Mouse (Mus musculus): Measurements from ENCODE around the gene Gm10722.
A peak's percentile ranks its signal among the peaks of the same experiment; 100 is the strongest.
"Not testable (repeated sequence)": the region's sequence is repeated elsewhere in the genome, so short reads cannot be mapped to it uniquely, and the experiment has no call there.

Gene Gm10722

GRCm38 (mm10) chr9:3000445-3000972 lies at the start of gene Gm10722:
TSS of gene Gm10722 (plus strand) at chr9:3000922.
- DNase-seq (ENCODE audit: low spot score): peak; percentile 39

GRCm38 (mm10) chr9:3001006-3001405 lies 284 bp downstream of the Gm10722 start:
- DNase-seq (ENCODE audit: low spot score): peak; percentile 37

- peak; percentile 96 for DNase-seq (ENCODE audit: low spot score)
These were observed 1.4 kb downstream of the Gm10722 start for GRCm38 (mm10) chr9:3001948-3002659.

- not testable (repeated sequence) for DNase-seq (ENCODE audit: low spot score)
These were observed 2.2 kb downstream of the Gm10722 start, which contains the start of gene Gm11168 for GRCm38 (mm10) chr9:3002794-3003396. TSS of gene Gm11168 (plus strand) at chr9:3003346.

GRCm38 (mm10) chr9:3006179-3006578 lies 5.5 kb downstream of the Gm10722 start:
- DNase-seq (ENCODE audit: low spot score): not testable (repeated sequence)

GRCm38 (mm10) chr9:3006636-3007035 lies 5.9 kb downstream of the Gm10722 start:
- DNase-seq (ENCODE audit: low spot score): peak; percentile 94

- not testable (repeated sequence) for DNase-seq (ENCODE audit: low spot score)
These were observed 6.5 kb downstream of the Gm10722 start for GRCm38 (mm10) chr9:3007272-3007671.

- not testable (repeated sequence) for DNase-seq (ENCODE audit: low spot score)
These were observed 8.6 kb downstream of the Gm10722 start for GRCm38 (mm10) chr9:3009331-3009730.

- DNase-seq (ENCODE audit: low spot score): not testable (repeated sequence)
These were observed 11.4 kb downstream of the Gm10722 start for GRCm38 (mm10) chr9:3012054-3012621.

- DNase-seq (ENCODE audit: low spot score): not testable (repeated sequence)
These were observed 12.1 kb downstream of the Gm10722 start, which contains the start of gene Gm10721 for GRCm38 (mm10) chr9:3012733-3013279. TSS of gene Gm10721 (plus strand) at chr9:3013140.

GRCm38 (mm10) chr9:3015354-3015753 lies 14.6 kb downstream of the Gm10722 start, which contains the start of gene Gm10720:
TSS of gene Gm10720 (plus strand) at chr9:3015654.
- not testable (repeated sequence) for DNase-seq (ENCODE audit: low spot score)

GRCm38 (mm10) chr9:3015896-3016295 lies 15.2 kb downstream of the Gm10722 start:
- peak; percentile 1 for DNase-seq (ENCODE audit: low spot score)

- not testable (repeated sequence) for DNase-seq (ENCODE audit: low spot score)
These were observed 16.4 kb downstream of the Gm10722 start, which contains the start of gene Gm10719 for GRCm38 (mm10) chr9:3017108-3017507. TSS of gene Gm10719 (plus strand) at chr9:3017408.

- DNase-seq (ENCODE audit: low spot score): peak; percentile 74
These were observed 18.2 kb downstream of the Gm10722 start for GRCm38 (mm10) chr9:3018944-3019343.

- peak; percentile 61 for DNase-seq (ENCODE audit: low spot score)
These were observed 19.4 kb downstream of the Gm10722 start for GRCm38 (mm10) chr9:3019835-3020727.

- DNase-seq (ENCODE audit: low spot score): peak; percentile 77
These were observed 21.7 kb downstream of the Gm10722 start for GRCm38 (mm10) chr9:3022316-3023008.

- peak; percentile 63 for DNase-seq (ENCODE audit: low spot score)
These were observed 22.7 kb downstream of the Gm10722 start, which contains the start of gene Gm10718 for GRCm38 (mm10) chr9:3023312-3023984. TSS of gene Gm10718 (plus strand) at chr9:3023547.

- DNase-seq (ENCODE audit: low spot score): peak; percentile 97
These were observed 23.4 kb downstream of the Gm10722 start for GRCm38 (mm10) chr9:3023985-3024648.

- DNase-seq (ENCODE audit: low spot score): peak; percentile 54
These were observed 24.3 kb downstream of the Gm10722 start, which contains the start of gene Gm10717 for GRCm38 (mm10) chr9:3024912-3025467. TSS of gene Gm10717 (plus strand) at chr9:3025417.

Measured in T-cell, adult 2 months (primary cell).